Mouse (Mus musculus): ENCODE results near the gene Ramp2. TPM values are rescaled to one million over a fixed set of nuclear protein-coding genes. Genes with fewer than 3 reads are reported as not detected.
A peak's percentile ranks its signal among the peaks of the same experiment; 100 is the strongest.

Ramp2 gene
- polyA plus RNA-seq, 1 experiment from 2014 or later: not detected

DNA sequence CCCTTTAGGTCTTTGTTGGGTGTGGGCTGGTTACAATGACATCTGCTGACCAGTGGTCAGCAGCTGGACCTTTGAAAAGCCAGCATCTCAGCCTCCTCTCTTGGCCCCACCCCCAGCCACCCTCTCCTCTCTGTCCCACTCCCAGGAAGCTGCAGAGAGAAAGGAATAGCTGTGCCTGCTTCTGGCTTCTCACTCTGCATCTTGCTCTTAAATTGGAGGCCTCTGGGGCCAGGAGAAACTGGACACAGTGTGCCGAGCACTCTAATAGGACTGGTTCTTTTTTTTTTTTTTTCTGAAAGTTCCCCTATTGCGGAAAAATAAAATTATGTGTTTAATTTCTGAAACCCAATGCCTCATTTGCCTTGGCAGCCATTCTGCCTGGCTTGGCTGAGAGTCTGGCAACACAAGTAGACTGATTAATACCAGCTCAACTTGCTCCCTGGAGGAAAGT is 15.7 kb upstream of the Ramp2 start:
- H3K27ac ChIP-seq: no peak overlapping the region
- H3K79me2 ChIP-seq (ENCODE audit: inconsistent target): peaks cover 9% of the 10 kb centered on the region
- no peak overlapping the region for H3K4me3 ChIP-seq (ENCODE audit: inconsistent target)
- H3K36me3 ChIP-seq (ENCODE audit: inconsistent target): no peaks in the 10 kb centered on the region
- WGBS (ENCODE audit: missing documents): 84% methylated on average over 2 of the region's 2 CpGs

DNA sequence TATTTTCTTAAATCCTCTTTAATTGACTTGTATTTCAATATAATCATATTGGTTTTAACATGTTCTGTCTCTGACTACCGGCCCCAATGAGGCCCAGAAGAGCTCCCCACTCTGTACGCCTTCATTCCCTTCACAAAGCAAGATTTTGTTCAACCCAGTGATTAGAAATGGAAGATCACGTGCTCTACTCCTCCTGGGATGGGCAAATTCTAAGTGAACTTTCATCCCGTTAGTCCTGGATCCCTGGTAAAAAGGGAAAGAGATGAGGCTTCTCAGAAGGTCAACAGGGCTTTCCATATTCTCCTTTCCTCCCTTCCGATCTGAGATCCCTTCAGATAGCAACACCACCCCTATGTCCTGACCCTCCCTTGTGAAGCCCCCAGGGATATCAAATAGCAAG is 15.3 kb upstream of the Ramp2 start:
- peaks cover 4% of the 10 kb centered on the region for H3K79me2 ChIP-seq (ENCODE audit: inconsistent target)
- peak overlapping the region; percentile 47; the same call in 1 of the 2 replicates for H3K4me3 ChIP-seq (ENCODE audit: inconsistent target)
- no peaks in the 10 kb centered on the region for H3K36me3 ChIP-seq (ENCODE audit: inconsistent target)
- 93% methylated on average over 5 of the region's 5 CpGs for WGBS (ENCODE audit: missing documents)
- H3K27ac ChIP-seq: no peak overlapping the region

DNA sequence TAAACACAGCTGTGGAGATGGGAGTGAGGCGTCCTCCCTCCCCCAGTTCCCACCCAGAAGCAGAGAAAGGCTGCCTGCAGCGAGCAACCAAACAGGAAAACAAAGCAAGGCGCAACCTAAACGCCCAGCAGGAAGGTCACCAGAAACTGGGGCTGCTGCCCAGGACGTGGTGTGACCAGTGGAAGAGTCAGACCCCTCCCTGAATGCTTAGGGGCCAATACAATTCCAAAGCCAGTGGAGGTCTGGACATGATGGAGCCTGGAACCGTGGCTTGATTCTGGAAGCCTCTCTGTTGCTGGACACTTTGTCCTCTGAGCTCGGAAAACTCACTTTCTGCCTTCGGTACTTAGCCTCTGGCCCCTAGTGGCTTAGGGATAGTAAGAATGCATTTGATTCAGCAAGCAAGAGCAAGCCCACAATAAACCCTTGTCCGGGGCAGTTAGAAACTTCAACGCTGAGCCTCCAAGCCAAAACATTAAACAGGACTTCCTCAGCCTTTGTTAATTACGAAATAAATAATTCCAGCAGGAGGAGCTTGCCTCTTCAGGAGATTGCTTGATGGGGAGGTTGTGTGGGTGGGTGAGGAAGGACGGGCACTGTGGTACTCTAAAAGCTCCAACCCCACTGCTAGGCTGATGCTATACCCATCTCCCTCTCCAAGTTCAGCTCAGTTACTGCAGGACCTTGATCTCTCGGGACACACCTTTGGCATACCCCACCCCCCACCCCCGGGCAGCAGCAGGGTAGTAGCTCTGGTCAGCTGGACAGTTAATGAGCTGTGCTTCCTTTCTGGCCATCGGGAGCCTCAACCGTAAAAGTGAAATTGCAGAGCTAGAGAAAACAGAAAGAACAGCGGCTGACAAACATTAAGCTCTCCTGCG is 14.6 kb upstream of the Ramp2 start:
- H3K79me2 ChIP-seq (ENCODE audit: inconsistent target): no peaks in the 10 kb centered on the region
- H3K27ac ChIP-seq: peak overlapping the region; percentile 74
- H3K4me3 ChIP-seq (ENCODE audit: inconsistent target): peak overlapping the region; percentile 47
- no peaks in the 10 kb centered on the region for H3K36me3 ChIP-seq (ENCODE audit: inconsistent target)
- WGBS (ENCODE audit: missing documents): 9% methylated on average over 17 of the region's 18 CpGs

DNA sequence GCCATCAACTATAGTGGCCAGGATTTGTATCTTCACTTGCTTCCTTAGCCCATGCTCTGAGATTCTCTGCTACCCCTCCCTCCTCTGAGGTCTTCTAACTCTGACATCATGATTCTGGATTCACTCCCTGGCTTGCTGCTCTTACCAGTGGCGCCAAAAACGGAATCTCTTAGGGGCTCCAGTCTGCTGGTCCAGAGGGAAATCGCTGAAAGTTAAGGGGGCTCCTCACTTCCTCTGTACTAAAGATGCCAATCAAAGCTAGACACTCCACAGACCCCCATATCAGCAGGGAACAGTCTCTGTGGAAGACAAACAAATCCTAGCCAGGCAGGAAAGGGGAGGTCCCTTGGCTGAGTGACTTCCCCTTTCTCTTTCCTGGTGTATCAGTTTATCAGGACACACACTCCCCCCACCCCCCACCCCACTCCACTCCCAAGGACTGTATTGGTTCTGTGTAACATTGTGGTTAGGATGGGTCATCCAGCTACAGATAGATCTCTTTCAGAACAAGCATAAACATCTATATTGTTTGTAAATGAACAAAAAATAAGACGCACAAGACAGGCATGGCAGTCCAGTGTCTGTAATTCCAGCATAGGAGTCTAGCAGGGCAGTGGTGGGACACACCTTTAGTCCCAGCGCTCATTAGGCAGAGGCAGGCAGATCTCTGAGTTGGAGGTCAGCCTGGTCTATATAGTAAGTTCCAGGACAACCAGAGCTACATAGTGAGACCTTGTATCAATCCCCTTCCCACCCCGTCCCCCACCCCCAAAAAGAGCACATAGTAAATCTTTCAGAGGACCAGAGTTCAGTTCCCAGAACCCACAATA is 13.6 kb upstream of the Ramp2 start:
- Histone ChIP-seq H3K36me3 (ENCODE audit: inconsistent target) (no peaks in the 10 kb centered on the region), H3K27ac (peak overlapping the region; percentile 74), H3K4me3 (ENCODE audit: inconsistent target) (peak overlapping the region; percentile 47), H3K79me2 (ENCODE audit: inconsistent target) (no peaks in the 10 kb centered on the region)
- 33% methylated on average over 6 of the region's 6 CpGs for WGBS (ENCODE audit: missing documents)

DNA sequence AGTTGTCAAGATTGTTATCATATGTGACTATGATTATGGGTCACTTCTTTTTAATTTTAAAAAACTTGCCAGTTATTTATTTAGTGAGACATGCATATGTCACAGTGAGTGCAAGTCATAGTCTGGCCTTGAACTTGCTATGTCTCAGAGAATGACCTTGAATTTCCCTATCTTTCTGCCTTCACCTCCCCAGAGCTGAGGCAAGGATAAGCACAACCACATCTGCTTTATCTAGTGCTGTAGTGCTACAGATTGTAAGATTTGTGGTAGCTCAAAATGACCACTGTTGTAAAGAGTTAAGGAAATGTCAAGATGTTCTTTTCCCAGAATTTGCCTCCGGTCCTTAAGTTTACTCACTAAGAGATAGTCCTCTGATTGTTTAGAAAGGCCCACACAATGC is 12.6 kb upstream of the Ramp2 start:
- Histone ChIP-seq H3K79me2 (ENCODE audit: inconsistent target) (no peaks in the 10 kb centered on the region), H3K4me3 (ENCODE audit: inconsistent target) (no peak overlapping the region), H3K27ac (no peak overlapping the region), H3K36me3 (ENCODE audit: inconsistent target) (no peaks in the 10 kb centered on the region)
- WGBS (ENCODE audit: missing documents): 100% methylated on average over 1 of the region's 1 CpGs

DNA sequence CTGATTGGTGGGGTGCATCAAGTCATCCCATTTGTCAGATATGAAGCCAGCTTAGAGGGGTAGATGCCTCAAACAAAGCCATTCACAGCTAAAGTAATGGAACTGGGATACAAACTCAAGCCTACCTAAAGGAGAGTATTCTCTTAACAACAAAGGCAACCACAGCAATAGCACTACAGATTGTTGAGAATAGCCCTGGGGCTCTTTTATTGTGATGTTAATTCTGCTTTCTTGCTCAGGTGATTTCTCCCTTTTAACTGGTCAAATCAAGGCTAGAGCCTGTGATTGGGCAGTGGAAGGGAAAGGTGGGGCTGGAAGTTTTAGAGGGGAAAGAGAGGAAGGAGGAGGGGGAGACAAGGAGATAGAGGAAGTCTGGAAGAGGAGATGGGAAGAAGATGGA is 11.7 kb upstream of the Ramp2 start:
- Histone ChIP-seq H3K27ac (no peak overlapping the region), H3K79me2 (ENCODE audit: inconsistent target) (no peaks in the 10 kb centered on the region), H3K36me3 (ENCODE audit: inconsistent target) (no peaks in the 10 kb centered on the region), H3K4me3 (ENCODE audit: inconsistent target) (no peak overlapping the region)

DNA sequence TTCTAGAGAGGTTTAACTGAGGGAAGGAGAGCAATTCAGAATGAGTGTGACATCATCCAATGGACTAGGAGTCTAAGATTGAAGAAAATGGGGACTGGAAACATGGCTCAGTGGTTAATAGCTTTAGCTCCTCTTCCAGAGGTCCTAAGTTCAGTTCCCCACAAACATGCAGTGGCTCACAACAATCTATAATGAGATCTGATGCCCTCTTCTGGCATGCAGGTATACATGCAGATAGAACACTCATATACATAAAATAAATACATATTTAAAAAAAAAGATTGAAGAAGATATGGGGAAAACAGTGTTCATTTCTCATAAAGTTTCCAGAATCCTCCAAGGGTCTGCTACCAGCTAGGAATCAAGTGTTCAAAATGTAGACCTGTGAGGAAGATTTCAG is 10.4 kb upstream of the Ramp2 start:
- Histone ChIP-seq H3K79me2 (ENCODE audit: inconsistent target) (no peaks in the 10 kb centered on the region), H3K36me3 (ENCODE audit: inconsistent target) (no peaks in the 10 kb centered on the region), H3K4me3 (ENCODE audit: inconsistent target) (no peak overlapping the region), H3K27ac (no peak overlapping the region)

DNA sequence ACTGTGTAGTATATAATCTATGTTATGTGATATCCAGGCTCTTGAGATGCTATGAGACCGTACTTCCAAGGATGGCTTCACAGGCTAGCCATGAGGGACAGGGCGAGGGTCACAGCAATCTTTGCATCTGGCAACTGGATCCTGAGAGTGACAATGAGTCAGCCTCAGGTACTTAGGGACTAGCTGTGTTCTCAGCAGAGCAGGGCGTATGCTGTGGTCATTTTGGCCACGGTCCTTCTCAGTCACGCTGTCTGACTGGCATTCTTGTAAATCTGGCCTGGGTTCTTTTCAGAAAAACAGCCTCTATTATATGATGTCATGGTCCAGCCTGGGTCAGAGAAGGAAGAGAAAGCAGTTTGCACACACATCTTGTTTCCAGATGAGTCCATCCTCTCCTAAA is 9.0 kb upstream of the Ramp2 start:
- WGBS (ENCODE audit: missing documents): 95% methylated on average over 5 of the region's 5 CpGs
- H3K79me2 ChIP-seq (ENCODE audit: inconsistent target): no peaks in the 10 kb centered on the region
- no peak overlapping the region for H3K27ac ChIP-seq
- no peak overlapping the region for H3K4me3 ChIP-seq (ENCODE audit: inconsistent target)
- H3K36me3 ChIP-seq (ENCODE audit: inconsistent target): no peaks in the 10 kb centered on the region

DNA sequence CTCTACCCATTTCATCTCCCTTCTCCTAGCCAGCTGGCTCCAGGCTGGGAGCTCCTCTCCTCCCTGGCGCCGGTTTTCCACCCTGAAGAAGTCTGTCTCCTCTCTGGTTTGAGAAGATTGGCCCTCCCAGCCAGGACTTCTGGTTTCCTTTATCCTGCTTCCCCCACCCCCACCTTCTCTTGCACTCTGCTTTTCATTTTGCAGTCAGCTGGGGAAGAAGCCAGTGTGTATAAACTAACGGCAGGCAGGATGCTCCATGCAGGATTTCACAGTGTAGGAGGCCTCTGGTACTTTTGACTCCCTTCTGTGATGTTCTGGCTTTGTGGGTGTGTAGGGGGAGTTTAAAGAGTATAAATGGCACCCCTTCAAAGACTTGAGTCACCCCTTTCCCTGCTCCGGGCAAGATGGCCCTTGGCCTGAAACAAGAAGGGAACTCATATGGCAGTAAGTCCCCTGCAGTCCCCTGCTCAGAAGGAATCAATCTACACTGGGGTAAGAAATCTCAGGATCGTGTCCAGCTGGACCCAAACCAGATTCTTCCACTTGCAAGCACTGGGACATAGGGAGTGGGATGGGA is 7.7 kb upstream of the Ramp2 start:
- 86% methylated on average over 5 of the region's 5 CpGs for WGBS (ENCODE audit: missing documents)
- H3K4me3 ChIP-seq (ENCODE audit: inconsistent target): no peak overlapping the region
- no peaks in the 10 kb centered on the region for H3K79me2 ChIP-seq (ENCODE audit: inconsistent target)
- H3K27ac ChIP-seq: no peak overlapping the region
- no peaks in the 10 kb centered on the region for H3K36me3 ChIP-seq (ENCODE audit: inconsistent target)

DNA sequence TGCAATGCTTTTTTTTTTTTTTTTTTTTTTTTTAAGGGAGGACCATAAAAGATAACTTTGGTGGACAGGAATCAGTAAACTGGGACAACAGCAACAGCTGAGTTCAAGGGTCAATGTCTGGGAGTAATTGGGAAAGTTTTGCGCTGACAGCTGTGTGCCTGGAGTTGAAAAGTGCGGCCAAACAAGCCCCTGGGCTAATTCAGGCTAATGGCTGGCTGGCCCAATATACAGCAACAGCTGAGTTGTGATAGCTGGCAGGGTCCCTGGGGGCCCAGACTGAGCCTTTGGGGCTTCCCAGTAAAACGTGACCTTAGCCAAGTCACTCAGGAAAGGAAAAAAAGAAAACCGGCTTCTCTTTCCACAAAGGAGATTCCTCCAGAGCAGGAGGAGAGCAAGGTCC is 757 bp upstream of the Ramp2 start:
- 90% methylated on average over 4 of the region's 4 CpGs for whole genome bisulfite sequencing (ENCODE audit: missing documents)
- Histone ChIP-seq H3K79me2 (ENCODE audit: inconsistent target) (no peaks in the 10 kb centered on the region), H3K36me3 (ENCODE audit: inconsistent target) (no peaks in the 10 kb centered on the region), H3K4me3 (ENCODE audit: inconsistent target) (no peak overlapping the region), H3K27ac (no peak overlapping the region)

DNA sequence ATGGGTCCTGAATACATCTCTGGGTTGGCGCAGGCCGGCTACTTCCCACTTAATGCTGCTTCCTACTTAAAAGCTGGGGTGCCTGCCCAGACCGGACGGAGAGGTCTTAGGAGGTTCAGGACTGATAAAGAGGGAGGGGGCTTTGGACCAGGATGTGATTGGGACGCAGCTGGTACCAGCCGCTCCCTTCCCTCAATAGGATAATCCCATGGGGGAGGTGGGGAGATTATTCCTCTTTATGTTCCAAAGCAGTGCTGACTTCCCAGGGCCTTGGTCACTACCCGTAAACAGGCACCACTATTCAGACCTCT is 829 bp downstream of the Ramp2 start:
- 22% methylated on average over 7 of the region's 7 CpGs for WGBS (ENCODE audit: missing documents)
- no peaks in the 10 kb centered on the region for H3K79me2 ChIP-seq (ENCODE audit: inconsistent target)
- no peaks in the 10 kb centered on the region for H3K36me3 ChIP-seq (ENCODE audit: inconsistent target)
- H3K27ac ChIP-seq: no peak overlapping the region
- no peak overlapping the region for H3K4me3 ChIP-seq (ENCODE audit: inconsistent target)

DNA sequence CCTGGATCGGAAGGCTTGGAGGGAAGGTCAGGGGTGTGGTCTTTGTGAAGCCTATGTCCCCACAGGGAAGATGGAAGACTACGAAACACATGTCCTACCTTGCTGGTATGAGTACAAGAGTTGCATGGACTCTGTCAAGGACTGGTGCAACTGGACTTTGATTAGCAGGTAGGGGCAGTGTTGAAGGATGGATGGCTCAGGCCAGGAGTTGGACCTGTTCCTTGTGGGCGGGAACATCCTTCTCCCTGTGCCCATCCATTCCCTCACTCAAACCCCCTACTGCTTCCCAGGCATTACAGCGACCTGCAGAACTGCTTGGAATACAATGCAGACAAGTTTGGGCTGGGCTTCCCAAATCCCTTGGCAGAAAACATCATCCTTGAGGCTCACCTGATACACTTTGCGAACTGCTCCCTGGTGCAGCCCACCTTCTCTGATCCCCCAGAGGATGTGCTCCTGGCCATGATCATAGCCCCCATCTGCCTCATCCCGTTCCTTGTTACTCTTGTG is 1.7 kb downstream of the Ramp2 start:
- Histone ChIP-seq H3K79me2 (ENCODE audit: inconsistent target) (no peaks in the 10 kb centered on the region), H3K4me3 (ENCODE audit: inconsistent target) (no peak overlapping the region), H3K36me3 (ENCODE audit: inconsistent target) (no peaks in the 10 kb centered on the region), H3K27ac (no peak overlapping the region)
- 92% methylated on average over 6 of the region's 6 CpGs for WGBS (ENCODE audit: missing documents)

DNA sequence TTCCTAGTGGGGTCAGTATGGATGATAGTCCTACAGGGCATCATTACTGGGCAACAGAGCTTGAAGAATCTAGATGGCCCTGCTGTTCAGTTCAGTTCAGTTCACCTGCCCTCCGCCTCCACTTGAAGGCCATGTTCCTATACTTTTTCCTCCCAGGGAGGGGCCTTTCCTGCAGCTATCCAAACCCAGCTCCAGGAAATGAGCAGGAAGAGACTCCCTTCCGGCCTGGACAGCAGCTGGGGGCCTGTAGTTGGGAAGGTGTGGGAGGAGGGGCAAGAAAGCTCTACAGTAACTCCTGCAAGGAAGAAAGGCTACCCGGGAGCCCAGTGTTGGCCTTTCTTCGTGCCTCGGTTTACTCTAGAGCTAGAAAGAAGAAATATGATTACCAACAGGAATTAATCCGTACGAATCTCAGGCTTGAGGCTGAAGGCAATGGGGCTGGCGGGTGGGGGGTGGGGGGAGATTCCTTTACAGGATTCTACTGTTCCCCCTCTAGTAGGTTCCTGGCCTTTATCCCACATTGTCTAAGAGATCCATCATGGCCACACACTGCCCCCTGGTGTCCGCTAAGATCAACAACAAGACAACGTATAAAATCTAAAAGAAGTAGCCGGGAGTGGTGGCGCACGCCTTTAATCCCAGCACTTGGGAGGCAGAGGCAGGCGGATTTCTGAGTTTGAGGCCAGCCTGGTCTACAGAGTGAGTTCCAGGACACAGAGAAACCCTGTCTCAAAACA is 2.6 kb downstream of the Ramp2 start:
- Histone ChIP-seq H3K27ac (no peak overlapping the region), H3K4me3 (ENCODE audit: inconsistent target) (no peak overlapping the region), H3K36me3 (ENCODE audit: inconsistent target) (no peaks in the 10 kb centered on the region), H3K79me2 (ENCODE audit: inconsistent target) (no peaks in the 10 kb centered on the region)
- WGBS (ENCODE audit: missing documents): 38% methylated on average over 14 of the region's 14 CpGs

DNA sequence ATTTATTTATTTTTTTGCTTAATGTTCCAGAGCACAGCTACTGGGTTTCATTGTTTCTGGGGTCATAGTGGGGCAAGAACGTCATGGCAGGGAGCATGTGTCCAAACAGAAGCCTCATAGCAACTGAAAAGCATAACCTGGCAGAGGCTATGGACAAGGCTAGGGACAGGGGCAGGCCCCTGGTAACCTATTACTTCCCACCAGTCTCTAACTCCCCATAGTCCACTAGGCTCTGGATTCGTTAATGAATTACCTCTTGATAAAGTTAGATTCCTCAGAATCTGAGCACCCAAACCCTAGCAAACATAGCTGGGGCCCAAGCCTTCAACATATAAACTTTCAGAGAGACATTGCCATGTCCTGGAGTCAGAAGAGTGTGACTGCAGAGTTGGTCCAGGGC is 5.2 kb downstream of the Ramp2 start:
- WGBS (ENCODE audit: missing documents): 84% methylated on average over 2 of the region's 2 CpGs
- no peak overlapping the region for H3K4me3 ChIP-seq (ENCODE audit: inconsistent target)
- no peak overlapping the region for H3K27ac ChIP-seq
- no peaks in the 10 kb centered on the region; the same call in 1 of the 2 replicates for H3K79me2 ChIP-seq (ENCODE audit: inconsistent target)
- 0 out of 2 replicates have a peak, but pooled peaks cover 3% of the 10 kb centered on the region for H3K36me3 ChIP-seq (ENCODE audit: inconsistent target)

All from macrophage (primary cell).